Mouse (Mus musculus): ENCODE data around the gene Plce1.

DNA sequence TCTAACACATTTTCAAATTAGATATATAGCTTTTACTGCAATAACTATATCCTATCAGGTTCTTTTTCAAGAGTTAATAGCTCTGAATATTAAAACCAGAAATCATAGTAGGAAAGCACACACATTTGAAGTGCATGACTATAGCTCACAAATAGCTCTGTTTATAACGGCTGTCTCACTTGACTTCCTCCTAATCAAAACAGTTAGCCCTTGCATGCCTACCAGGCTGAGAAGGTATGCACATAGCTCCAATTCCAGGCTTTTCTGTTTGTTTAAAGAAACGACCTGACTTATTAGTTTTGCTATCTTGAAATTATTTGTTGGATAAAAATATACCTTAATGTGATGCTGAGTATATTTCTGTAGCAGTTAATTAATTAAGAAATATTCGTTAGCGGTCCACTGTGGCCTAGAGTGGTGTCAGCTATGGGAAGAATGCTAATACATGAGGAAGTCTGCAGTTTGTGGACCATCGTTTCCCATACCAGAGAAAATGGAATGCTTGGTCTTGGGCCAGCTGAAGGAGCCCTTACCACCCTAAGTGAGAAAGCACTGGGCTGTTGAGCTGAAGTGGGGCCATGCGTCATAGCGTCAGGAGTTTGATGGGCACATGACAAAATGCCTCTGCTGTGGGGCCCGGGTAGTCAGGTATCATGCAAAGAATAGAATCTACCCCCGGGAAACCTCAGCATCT lies 146.3 kb downstream of the Plce1 start:
- TF ChIP-seq CTCF (IDR thresholded peaks at IDR 0.05; ENCODE audit: insufficient read depth, low read depth, low read length) = no peak
- TF ChIP-seq POLR2A (IDR thresholded peaks at IDR 0.05; ENCODE audit: insufficient read depth, low read depth, low read length) = no peak

Measured in olfactory bulb, adult 2 months (tissue).